Mouse (Mus musculus) 416B (cell line): ENCODE measurements at regions not wholly inside any gene's neighbourhood (a gene's known extent, or its start where the extent isn't known, plus 50 kb on each side); places are given as distances from the start of the nearest gene placed in this dataset.

ENCODE experiments used
- DNase-seq: peaks from one replicate; pipeline ENCODE4 v3.0.0; 2011; ENCODE audit warnings: low read depth

DNA sequence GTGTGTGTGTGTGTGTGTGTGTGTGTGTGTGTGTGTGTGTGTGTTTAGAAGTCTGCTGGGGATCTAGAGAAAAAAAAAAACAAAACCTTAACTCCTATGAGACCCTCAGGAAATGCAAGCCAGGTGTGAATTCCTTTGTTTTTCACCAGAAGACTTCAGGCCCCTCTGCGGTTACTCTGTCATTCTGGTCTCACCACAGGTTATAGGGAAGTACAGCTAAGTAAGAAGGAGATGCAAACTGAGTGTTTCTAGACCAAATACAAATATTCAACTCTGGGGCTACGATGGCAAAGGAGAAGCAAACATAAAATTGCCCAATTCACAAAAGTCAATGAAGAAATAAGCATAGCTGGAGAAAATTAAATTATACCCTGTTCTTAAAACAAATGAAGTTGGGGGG lies 54.9 kb upstream of the Basp1 start:
- no peak for DNase-seq

- DNase-seq = no peak
Measured at GRCm38 (mm10) chr15:25469185-25469845, 55.8 kb upstream of the Basp1 start.

- DNase-seq = no peak
Measured at GRCm38 (mm10) chr15:25471331-25471730, 57.8 kb upstream of the Basp1 start.

DNA sequence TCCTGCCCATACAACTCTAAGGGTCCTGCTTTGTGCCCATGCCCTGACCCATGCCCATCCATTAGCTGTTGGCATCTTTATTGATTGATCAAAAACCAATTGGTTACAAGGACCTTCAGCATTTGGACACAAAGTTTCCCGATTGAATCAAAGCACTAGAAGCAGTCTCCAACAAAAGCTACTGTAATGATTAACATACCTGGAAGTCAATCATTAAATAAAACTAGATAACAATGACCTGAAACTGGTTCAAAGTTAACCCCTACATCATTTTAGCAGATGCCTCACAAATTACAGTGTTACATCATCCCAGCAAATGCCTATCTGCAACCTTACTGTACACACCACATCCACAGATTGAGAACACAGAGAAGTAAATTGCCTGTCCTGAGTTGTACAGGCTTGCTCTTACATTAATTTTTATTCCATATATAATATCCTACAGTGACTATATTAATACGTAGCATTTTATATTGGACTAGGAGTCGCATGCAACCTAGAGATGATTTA lies 59.7 kb upstream of the Basp1 start:
- no peak for DNase-seq

DNA sequence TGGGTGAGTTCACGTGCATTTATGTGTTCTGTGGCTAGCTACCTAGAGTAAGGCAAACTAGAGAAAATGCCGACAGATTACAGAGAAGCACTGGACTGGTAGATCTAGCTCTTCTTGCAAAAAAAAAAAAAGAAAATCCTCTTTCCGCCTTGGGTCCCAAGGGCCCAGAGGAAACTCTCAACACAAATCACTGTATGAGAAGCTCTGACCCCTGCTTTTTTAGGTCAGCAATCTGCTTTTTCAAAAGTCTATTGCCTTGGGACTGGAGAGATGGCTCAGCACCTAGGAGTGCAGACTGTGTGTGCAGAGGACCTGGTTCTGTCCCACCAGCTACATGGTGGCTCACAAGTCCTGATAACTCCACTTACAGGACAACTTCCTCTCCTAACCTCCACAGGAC lies 60.5 kb upstream of the Basp1 start:
- DNase-seq = no peak

GRCm38 (mm10) chr15:25482586-25482985 lies 69.0 kb upstream of the Basp1 start:
- no peak for DNase-seq

DNA sequence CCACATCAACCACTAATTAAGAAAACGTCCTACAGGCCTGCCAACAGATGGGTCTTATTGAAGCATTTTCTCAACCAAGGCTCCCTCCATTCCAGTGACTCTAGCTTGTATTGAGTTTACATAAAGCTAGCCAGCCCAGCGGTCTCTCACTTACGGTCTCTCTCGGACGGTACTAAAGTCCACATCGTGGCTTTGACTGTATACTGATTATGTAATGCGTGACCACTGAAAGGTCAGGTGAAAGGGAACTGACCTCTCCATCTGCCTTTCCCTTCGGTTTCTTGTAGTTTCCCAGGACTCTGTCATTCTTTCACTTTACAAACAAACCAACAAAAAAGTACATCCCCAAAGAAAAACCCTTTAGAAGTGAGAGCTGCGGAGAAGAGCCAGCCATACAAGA lies 71.8 kb upstream of the Basp1 start:
- DNase-seq = no peak

DNA sequence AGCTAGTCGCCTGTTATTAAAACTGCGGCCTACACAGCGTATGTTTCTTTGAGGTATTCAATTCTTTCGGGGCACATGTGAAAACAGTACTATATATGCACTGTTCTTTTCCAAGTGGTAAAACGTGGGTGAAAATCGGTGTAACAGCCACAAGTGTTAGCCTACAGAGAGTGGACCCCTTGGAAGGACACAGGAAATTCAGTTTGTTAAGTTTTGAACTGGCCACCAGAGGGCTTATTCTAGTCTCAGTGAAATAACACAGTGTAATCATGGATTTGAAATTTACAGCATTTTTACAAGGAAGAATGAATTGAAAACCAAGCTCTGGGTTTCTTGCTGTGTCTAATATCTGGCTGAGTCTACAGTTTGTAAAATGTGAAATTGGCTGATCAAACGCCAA lies 72.6 kb upstream of the Basp1 start:
- peak; percentile 67 for DNase-seq

DNA sequence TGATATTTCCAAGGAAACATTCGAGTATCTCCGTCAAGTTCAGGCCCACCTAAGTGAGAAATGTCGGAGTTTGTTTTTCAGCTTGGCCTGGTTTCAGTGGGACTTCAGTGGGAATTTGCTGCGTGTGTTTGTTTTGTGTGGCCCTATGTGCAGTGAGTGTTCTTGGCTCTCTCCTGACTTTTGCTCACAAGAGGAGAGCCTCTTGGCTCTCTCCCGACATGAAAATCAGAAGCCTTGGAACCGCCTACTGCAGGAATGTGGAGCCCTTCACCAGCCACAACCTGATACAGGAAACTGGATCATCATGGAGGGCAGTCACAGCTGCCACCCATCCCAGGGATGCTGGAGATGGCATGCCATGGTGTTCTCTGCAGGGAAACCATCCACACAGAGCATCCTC lies 76.2 kb upstream of the Basp1 start:
- DNase-seq = no peak

DNA sequence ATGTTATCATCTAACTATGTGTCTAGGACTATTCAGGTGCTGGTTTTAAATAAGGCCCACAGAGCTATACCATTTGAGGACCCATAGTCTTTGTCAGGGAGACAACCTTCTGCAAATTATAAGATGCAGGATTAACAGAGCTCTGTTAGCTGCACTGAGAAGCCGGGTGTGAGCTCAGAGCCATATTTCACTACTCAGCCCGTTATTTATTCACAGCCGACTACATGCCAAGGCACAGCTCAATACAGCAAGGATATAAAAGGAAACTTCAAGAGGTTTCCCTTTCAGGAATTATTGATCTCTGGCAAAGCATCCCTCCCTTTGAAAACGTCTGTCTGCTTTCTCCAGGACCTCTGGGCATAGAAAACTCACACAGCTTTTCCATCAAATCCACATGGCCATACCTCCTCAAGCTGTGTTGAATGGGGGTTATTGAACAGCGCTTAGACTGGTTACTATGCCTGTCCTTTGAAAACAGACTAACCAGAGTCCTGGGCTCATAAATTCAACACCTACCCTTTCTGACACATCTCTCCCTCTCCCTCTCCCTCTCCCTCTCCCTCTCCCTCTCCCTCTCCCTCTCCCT lies 78.7 kb upstream of the Basp1 start:
- DNase-seq = no peak

- DNase-seq = peak; percentile 97
Measured at GRCm38 (mm10) chr15:25494687-25495299, 81.2 kb upstream of the Basp1 start.

DNA sequence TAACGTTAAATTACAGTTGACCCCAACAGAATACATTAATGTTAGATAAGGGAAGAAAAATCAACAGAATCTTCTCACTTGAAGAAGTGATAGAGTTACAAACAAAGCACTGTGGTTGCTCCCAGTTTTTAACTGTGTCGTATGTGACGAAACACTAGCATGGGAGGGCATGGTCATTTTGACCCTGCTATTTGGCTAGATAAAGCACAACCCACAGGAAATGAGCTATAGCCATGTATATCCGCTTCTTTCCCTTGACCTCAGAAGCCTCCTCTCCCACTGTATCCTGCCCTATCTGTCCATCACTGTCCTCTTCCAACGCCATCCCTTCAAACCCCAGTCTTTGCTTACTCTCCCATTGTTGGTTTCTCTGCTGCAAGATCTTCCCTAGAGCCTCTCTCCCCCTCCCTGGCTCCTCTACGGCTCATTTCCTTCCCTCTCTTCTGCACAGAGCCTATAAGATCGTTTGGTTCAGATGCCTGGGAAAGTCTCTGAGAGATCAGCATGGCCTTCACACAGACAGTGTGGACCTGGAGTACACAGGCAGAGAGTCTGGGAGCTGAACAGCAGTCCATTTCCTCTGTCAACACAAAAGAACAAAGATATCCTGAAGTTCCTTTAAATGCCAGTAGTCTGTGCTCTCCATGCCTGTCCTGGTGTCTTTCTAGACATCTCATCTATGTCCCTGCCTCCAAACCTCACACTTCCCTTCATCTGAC lies 82.5 kb upstream of the Basp1 start:
- DNase-seq = peak; percentile 86

DNA sequence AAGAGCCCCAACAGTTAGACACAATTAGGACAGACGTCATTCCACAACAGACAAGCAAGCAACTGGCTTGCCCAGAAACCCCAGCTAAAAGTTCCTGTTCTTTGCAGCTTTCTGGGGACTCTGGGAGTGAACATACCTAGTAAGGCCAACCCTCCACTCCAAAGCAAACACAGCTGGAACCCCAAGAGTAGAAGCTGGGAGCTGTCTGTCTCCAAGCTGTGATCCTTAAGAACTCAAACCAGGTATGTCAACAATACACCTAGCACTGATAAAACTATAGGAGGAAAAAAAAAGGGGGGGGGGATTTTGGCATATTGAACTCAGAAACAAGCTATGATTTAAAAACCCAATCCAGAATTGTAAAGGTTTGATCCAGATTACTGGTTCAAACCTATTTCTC lies 84.2 kb upstream of the Basp1 start:
- no peak for DNase-seq

GRCm38 (mm10) chr15:25498422-25498821 lies 84.9 kb upstream of the Basp1 start:
- no peak for DNase-seq

DNA sequence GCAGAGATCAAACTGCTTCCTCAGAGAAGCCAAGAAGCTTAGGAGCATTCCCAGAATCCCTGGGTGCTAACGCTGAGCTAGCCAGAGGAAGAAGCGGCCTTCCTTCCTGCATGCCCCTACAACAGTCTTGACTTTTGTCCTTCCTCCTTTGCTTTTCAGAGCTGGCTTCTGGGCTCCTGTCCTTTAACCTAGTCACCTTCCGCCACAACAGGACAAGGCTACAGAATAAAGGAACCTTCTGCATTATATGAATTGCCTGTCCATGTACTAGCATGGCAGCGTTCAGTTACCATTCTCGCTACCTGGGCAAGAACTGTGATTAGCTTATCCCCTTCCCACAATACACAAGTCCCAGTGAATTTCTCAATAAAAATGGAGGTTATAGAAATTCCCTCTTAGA lies 88.9 kb upstream of the Basp1 start:
- no peak for DNase-seq

- DNase-seq = no peak
Measured at GRCm38 (mm10) chr15:25503104-25503503, 89.5 kb upstream of the Basp1 start.

DNA sequence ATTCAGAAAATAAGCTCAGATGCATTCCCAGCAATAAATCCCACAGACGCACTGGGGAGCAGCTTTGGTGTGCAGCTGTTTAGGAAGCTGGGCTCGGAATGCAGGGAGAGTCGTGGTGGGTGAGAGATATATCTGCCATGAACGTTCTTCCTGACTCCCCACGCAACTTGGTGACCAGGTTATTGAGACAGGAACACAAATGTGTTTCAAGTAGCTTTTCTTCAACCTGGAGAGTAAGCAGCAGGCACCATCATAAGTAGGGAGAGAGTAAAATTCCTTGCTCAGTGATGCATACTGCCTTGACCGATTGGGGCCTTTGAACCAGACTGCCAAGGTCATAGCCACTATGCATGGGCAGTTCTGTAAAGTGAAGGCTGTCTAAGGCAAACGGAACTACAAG lies 95.6 kb upstream of the Basp1 start:
- no peak for DNase-seq

- no peak for DNase-seq
Measured at GRCm38 (mm10) chr15:25509584-25509983, 96.0 kb upstream of the Basp1 start.

- no peak for DNase-seq
Measured at GRCm38 (mm10) chr15:25510060-25510492, 96.5 kb upstream of the Basp1 start.

GRCm38 (mm10) chr15:25518025-25518928 lies 104.0 kb upstream of the Myo10 start:
- peak; percentile 49 for DNase-seq

GRCm38 (mm10) chr15:25524189-25524588 lies 98.1 kb upstream of the Myo10 start:
- DNase-seq = no peak

GRCm38 (mm10) chr15:25525337-25525736 lies 97.0 kb upstream of the Myo10 start:
- peak; percentile 89 for DNase-seq
